Comparison of ENCODE assay signal across 8 mouse cellular contexts in genomic region chr7:132810879-132811278, GRCm38 (mm10). TPM values are rescaled to one million over a fixed set of nuclear protein-coding genes. Genes with fewer than 3 reads are reported as not detected.
A peak's percentile ranks its signal among the peaks of the same experiment; 100 is the strongest.
DNase-seq lines count a peak whose midpoint lies in the region; ATAC-seq and TF ChIP-seq lines count a peak whose summit lies in the region.

No protein-coding gene starts in this region.

- no peaks in the 10 kb centered on the region for H3K9me3 ChIP-seq in hindbrain, embryonic 13.5 days

- no peaks in the 10 kb centered on the region for H3K36me3 ChIP-seq in hindbrain, embryonic 13.5 days

- no peaks in the 10 kb centered on the region for H3K27me3 ChIP-seq in Patski
- H3K27me3 ChIP-seq in hindbrain, embryonic 13.5 days: no peaks in the 10 kb centered on the region

- H3K4me1 ChIP-seq in hindbrain, embryonic 13.5 days (replicated peaks): peaks cover 75% of the 10 kb centered on the region

- H3K4me3 ChIP-seq in hindbrain, embryonic 13.5 days: 0 out of 2 replicates have a peak overlapping the region, but pooled peaks have one; percentile 69

- in situ Hi-C loops in Patski (cut with MboI; ENCODE audit: low pct_unique_long_range_greater_than_20kb): loop anchor here (10.0 kb wide), 1 partner anchor 236 kb away; the partner anchor contains the start of gene Oat

- POLR2A ChIA-PET in Patski (lab: Charles Lee): interaction anchor here (1.6 to 1.8 kb wide), 2 partner anchors 29 to 155 kb away, joined by 3 to 8 read pairs; no protein-coding TSS in a partner anchor

- H3K4me2 ChIP-seq in hindbrain, embryonic 13.5 days: peak overlapping the region; percentile 94

- H3K9ac ChIP-seq in hindbrain, embryonic 13.5 days: peak overlapping the region; percentile 19; the same call in 1 of the 2 replicates

- 53% methylated on average over 1 of the region's 1 CpGs for WGBS in hindbrain, embryonic 13.5 days

- ATAC-seq in Patski: peak; percentile 40
- ATAC-seq in hindbrain, embryonic 13.5 days (ENCODE audit: low FRiP score): peak; percentile 18; the same call in 1 of the 2 replicates

- CTCF ChIA-PET in Patski (lab: Charles Lee): interaction anchor here (0.7 to 5.3 kb wide), 18 partner anchors 9 to 193 kb away, joined by 3 to 68 read pairs (median 3); no protein-coding TSS in a partner anchor

- no peak for DNase-seq in Patski (ENCODE audit: low read depth, low spot score)
- DNase-seq in cerebellum, adult 9-11 months: peak; percentile 94
- peak; percentile 79 to 97 for DNase-seq in frontal cortex, adult 2 months (ENCODE audit: extremely low spot score in 1 of 2, low spot score in 1 of 2)
- peak; percentile 86 for DNase-seq in left cerebral cortex, adult 11 months (ENCODE audit: low spot score)
- peak; percentile 96 for DNase-seq in lung, postnatal 36 days
- DNase-seq in retina, embryonic 14.5 days (ENCODE audit: low spot score): peak; percentile 92
- peak; percentile 97 for DNase-seq in thymus, postnatal 4 days

- no peak for TF ChIP-seq CTCF in Patski (IDR thresholded peaks at IDR 0.05)

- H3K27ac ChIP-seq in hindbrain, embryonic 13.5 days: peak overlapping the region; percentile 58

RNA-seq across cellular contexts. Expression of gene Fam53b, which starts 2.8 kb away (rescaled TPM):
- 36.3 TPM for polyA plus RNA-seq in Patski (2021)
- polyA plus RNA-seq in frontal cortex, adult 2 months (2012; rRNA removed): 14.7 and 18.2 TPM in 2 replicates
- 16.9 and 19.3 TPM in 2 replicates for polyA plus RNA-seq in hindbrain, embryonic 13.5 days (2015; fragmentation: Nextera tagmentation; extraction: Ambion mirVana)

RNA-seq across cellular contexts. Expression of gene Eef1akmt2, which starts 41.6 kb away (rescaled TPM):
- polyA plus RNA-seq in Patski (2021): 42.7 TPM
- polyA plus RNA-seq in frontal cortex, adult 2 months (2012; rRNA removed): 45.1 and 49.4 TPM in 2 replicates
- polyA plus RNA-seq in hindbrain, embryonic 13.5 days (2015; fragmentation: Nextera tagmentation; extraction: Ambion mirVana): 92.4 and 92.9 TPM in 2 replicates

RNA-seq across cellular contexts. Expression of gene Abraxas2, which starts 48.1 kb away (rescaled TPM):
- polyA plus RNA-seq in Patski (2021): 40.5 TPM
- 22.9 and 24.2 TPM in 2 replicates for polyA plus RNA-seq in frontal cortex, adult 2 months (2012; rRNA removed)
- polyA plus RNA-seq in hindbrain, embryonic 13.5 days (2015; fragmentation: Nextera tagmentation; extraction: Ambion mirVana): 38.7 and 41.2 TPM in 2 replicates
